ENCODE assay signal across 1 mouse cellular context in genomic region chr4:133872812-133873300, GRCm38 (mm10).
TF ChIP-seq lines count a peak whose summit lies in the region.

No protein-coding gene starts in this region.

TF ChIP-seq in MEL, 35 proteins besides CTCF, POLR2A, EP300 and RAD21 (continued from another document):
- TF ChIP-seq HCFC1 (IDR thresholded peaks at IDR 0.05; ENCODE audit: low read depth, low read length): peak; percentile 28; the same call in 1 of the 2 replicates
- peak; percentile 66; the same call in 1 of the 2 replicates for TF ChIP-seq GATA1 (IDR thresholded peaks at IDR 0.05; ENCODE audit: low read depth, low read length)
- TF ChIP-seq JUND (IDR thresholded peaks at IDR 0.05; ENCODE audit: low read depth, low read length): no peak
- no peak for TF ChIP-seq MAX (IDR thresholded peaks at IDR 0.05; ENCODE audit: low read length)
- no peak for TF ChIP-seq RCOR1 (IDR thresholded peaks at IDR 0.05; ENCODE audit: low read depth, low read length)
- no peak for TF ChIP-seq USF1 (IDR thresholded peaks at IDR 0.05; ENCODE audit: low read depth, low read length)
- peak; percentile 18; the same call in 1 of the 2 replicates for TF ChIP-seq SIN3A (IDR thresholded peaks at IDR 0.05; ENCODE audit: low read length)
- TF ChIP-seq POLR2AphosphoS2 (IDR thresholded peaks at IDR 0.05; ENCODE audit: low read length): no peak
- no peak for TF ChIP-seq MAFK (IDR thresholded peaks at IDR 0.05; ENCODE audit: borderline replicate concordance, low read depth, low read length)
